Mouse (Mus musculus) limb, embryonic 15.5 days (tissue): ENCODE measurements at regions not wholly inside any gene's neighbourhood (a gene's known extent, or its start where the extent isn't known, plus 50 kb on each side); places are given as distances from the start of the nearest gene placed in this dataset.
A peak's percentile ranks its signal among the peaks of the same experiment; 100 is the strongest.

Source experiments
- ATAC-seq: fragments of 200-750 bp; cut with Nextera tagmentation; 2 replicates; pipeline ENCODE4 v1.8.0; 2017; ENCODE audit warnings: low read depth, moderate TSS enrichment; ENCODE audit not compliant: insufficient number of reproducible peaks, low FRiP score, low TSS enrichment
- H3K27ac ChIP-seq: fragments of 300-500 bp; sonication (generic); 2 replicates; pipeline ENCODE4 v1.5.1; 2015; ENCODE audit warnings: moderate library complexity, mild to moderate bottlenecking, inconsistent platforms
- H3K27me3 ChIP-seq: fragments of 300-500 bp; sonication (generic); 2 replicates; pipeline ENCODE4 v1.6.1; 2015; ENCODE audit warnings: inconsistent platforms
- H3K36me3 ChIP-seq: fragments of 300-500 bp; sonication (generic); 2 replicates; pipeline ENCODE4 v1.6.1; 2015; ENCODE audit warnings: inconsistent platforms
- H3K4me1 ChIP-seq: fragments of 300-500 bp; sonication (generic); 2 replicates; pipeline ENCODE4 v1.6.1; 2015; ENCODE audit warnings: inconsistent platforms
- H3K4me2 ChIP-seq: fragments of 300-500 bp; sonication (generic); 2 replicates; pipeline ENCODE4 v1.6.1; 2015; ENCODE audit warnings: mild to moderate bottlenecking, inconsistent platforms
- H3K4me3 ChIP-seq: fragments of 300-500 bp; sonication (generic); 2 replicates; pipeline ENCODE4 v1.5.1; 2015; ENCODE audit warnings: mild to moderate bottlenecking, inconsistent platforms
- H3K9ac ChIP-seq: fragments of 300-500 bp; sonication (generic); 2 replicates; pipeline ENCODE4 v1.6.1; 2015; ENCODE audit warnings: inconsistent platforms
- H3K9me3 ChIP-seq: fragments of 300-500 bp; sonication (generic); 2 replicates; pipeline ENCODE4 v1.6.1; 2016; ENCODE audit warnings: inconsistent platforms
- WGBS: fragments of 180-500 bp; shearing (Covaris S2); methylation state at CpG from one replicate; pipeline ENCODE4 v1.1.7; 2015; 5-methylcytosine and 5-hydroxymethylcytosine counted together

GRCm38 (mm10) chr10:17630861-17631581 is 92.0 kb upstream of the Cited2 start:
- WGBS: 95% methylated on average over 4 of the region's 4 CpGs

GRCm38 (mm10) chr10:17631817-17632216 is 91.2 kb upstream of the Cited2 start:
- Histone ChIP-seq H3K36me3 (no peaks in the 10 kb centered on the region), H3K4me3 (no peak overlapping the region), H3K4me2 (peak overlapping the region; percentile 7; the same call in 1 of the 2 replicates), H3K4me1 (peaks cover 6% of the 10 kb centered on the region; the same call in 1 of the 2 replicates), H3K27me3 (no peaks in the 10 kb centered on the region), H3K9me3 (no peaks in the 10 kb centered on the region), H3K9ac (no peak overlapping the region), H3K27ac (no peak overlapping the region)
- 13% methylated on average over 5 of the region's 5 CpGs for WGBS
- no peak for ATAC-seq

More at GRCm38 (mm10) chr10:17630861-17631581, 92.0 kb upstream of the Cited2 start:
- H3K4me1 ChIP-seq: peaks cover 6% of the 10 kb centered on the region; the same call in 1 of the 2 replicates
- no peaks in the 10 kb centered on the region for H3K36me3 ChIP-seq
- H3K4me3 ChIP-seq: no peak overlapping the region
- H3K27me3 ChIP-seq: no peaks in the 10 kb centered on the region
- H3K27ac ChIP-seq: no peak overlapping the region
- H3K4me2 ChIP-seq: no peak overlapping the region
- ATAC-seq: no peak
- H3K9me3 ChIP-seq: no peaks in the 10 kb centered on the region
- H3K9ac ChIP-seq: no peak overlapping the region

- WGBS: 54% methylated on average over 12 of the region's 12 CpGs
- Histone ChIP-seq H3K4me2 (no peak overlapping the region), H3K9me3 (no peaks in the 10 kb centered on the region), H3K27ac (no peak overlapping the region), H3K4me3 (no peak overlapping the region), H3K36me3 (no peaks in the 10 kb centered on the region), H3K27me3 (no peaks in the 10 kb centered on the region), H3K9ac (no peak overlapping the region), H3K4me1 (peaks cover 6% of the 10 kb centered on the region; the same call in 1 of the 2 replicates)
- no peak for ATAC-seq
Measured at GRCm38 (mm10) chr10:17632959-17633674, 89.9 kb upstream of the Cited2 start.

- Histone ChIP-seq H3K4me2 (no peak overlapping the region), H3K9ac (no peak overlapping the region), H3K36me3 (no peaks in the 10 kb centered on the region), H3K4me3 (no peak overlapping the region), H3K4me1 (no peaks in the 10 kb centered on the region), H3K27ac (no peak overlapping the region), H3K9me3 (no peaks in the 10 kb centered on the region), H3K27me3 (no peaks in the 10 kb centered on the region)
- 82% methylated on average over 5 of the region's 5 CpGs for WGBS
- ATAC-seq: no peak
Measured at GRCm38 (mm10) chr10:17645363-17645762, 77.7 kb upstream of the Cited2 start.

- no peak for ATAC-seq
- no peak overlapping the region for H3K4me2 ChIP-seq
- H3K27me3 ChIP-seq: no peaks in the 10 kb centered on the region
- no peak overlapping the region for H3K9ac ChIP-seq
- no peaks in the 10 kb centered on the region for H3K36me3 ChIP-seq
- no peak overlapping the region for H3K27ac ChIP-seq
- no peaks in the 10 kb centered on the region for H3K9me3 ChIP-seq
- H3K4me1 ChIP-seq: no peaks in the 10 kb centered on the region
- 80% methylated on average over 4 of the region's 4 CpGs for WGBS
- no peak overlapping the region for H3K4me3 ChIP-seq
Measured at GRCm38 (mm10) chr10:17646391-17646790, 76.6 kb upstream of the Cited2 start.

- ATAC-seq: no peak
- Histone ChIP-seq H3K4me1 (no peaks in the 10 kb centered on the region), H3K36me3 (no peaks in the 10 kb centered on the region), H3K4me3 (no peak overlapping the region), H3K27ac (no peak overlapping the region), H3K27me3 (no peaks in the 10 kb centered on the region), H3K9ac (no peak overlapping the region), H3K4me2 (no peak overlapping the region), H3K9me3 (no peaks in the 10 kb centered on the region)
- 71% methylated on average over 6 of the region's 6 CpGs for WGBS
Measured at GRCm38 (mm10) chr10:17648077-17648476, 74.9 kb upstream of the Cited2 start.

GRCm38 (mm10) chr10:17650997-17651750 is 71.8 kb upstream of the Cited2 start:
- Histone ChIP-seq H3K4me3 (no peak overlapping the region), H3K27me3 (no peaks in the 10 kb centered on the region), H3K9me3 (no peaks in the 10 kb centered on the region), H3K36me3 (no peaks in the 10 kb centered on the region), H3K9ac (no peak overlapping the region), H3K27ac (no peak overlapping the region), H3K4me2 (no peak overlapping the region), H3K4me1 (peaks cover 3% of the 10 kb centered on the region; the same call in 1 of the 2 replicates)
- 79% methylated on average over 6 of the region's 6 CpGs for WGBS
- ATAC-seq: no peak

GRCm38 (mm10) chr10:17653325-17653724 is 69.7 kb upstream of the Cited2 start:
- Histone ChIP-seq H3K36me3 (no peaks in the 10 kb centered on the region), H3K4me2 (no peak overlapping the region), H3K9me3 (no peaks in the 10 kb centered on the region), H3K9ac (no peak overlapping the region), H3K27me3 (no peaks in the 10 kb centered on the region), H3K27ac (no peak overlapping the region), H3K4me3 (no peak overlapping the region), H3K4me1 (peaks cover 6% of the 10 kb centered on the region; the same call in 1 of the 2 replicates)
- 32% methylated on average over 6 of the region's 6 CpGs for WGBS
- no peak for ATAC-seq

GRCm38 (mm10) chr10:17653785-17654184 is 69.2 kb upstream of the Cited2 start:
- Histone ChIP-seq H3K9me3 (no peaks in the 10 kb centered on the region), H3K4me2 (no peak overlapping the region), H3K4me3 (no peak overlapping the region), H3K27ac (no peak overlapping the region), H3K4me1 (peaks cover 6% of the 10 kb centered on the region; the same call in 1 of the 2 replicates), H3K36me3 (no peaks in the 10 kb centered on the region), H3K9ac (no peak overlapping the region), H3K27me3 (no peaks in the 10 kb centered on the region)
- 68% methylated on average over 9 of the region's 9 CpGs for WGBS
- ATAC-seq: no peak

- no peak overlapping the region for H3K9ac ChIP-seq
- no peaks in the 10 kb centered on the region for H3K27me3 ChIP-seq
- H3K9me3 ChIP-seq: no peaks in the 10 kb centered on the region
- ATAC-seq: no peak
- H3K4me1 ChIP-seq: peaks cover 6% of the 10 kb centered on the region; the same call in 1 of the 2 replicates
- no peak overlapping the region for H3K4me3 ChIP-seq
- H3K27ac ChIP-seq: no peak overlapping the region
- no peak overlapping the region for H3K4me2 ChIP-seq
- H3K36me3 ChIP-seq: no peaks in the 10 kb centered on the region
- WGBS: 66% methylated on average over 2 of the region's 2 CpGs
Measured at GRCm38 (mm10) chr10:17654308-17654858, 68.6 kb upstream of the Cited2 start.

- Histone ChIP-seq H3K4me1 (peaks cover 6% of the 10 kb centered on the region; the same call in 1 of the 2 replicates), H3K27ac (no peak overlapping the region), H3K9ac (no peak overlapping the region), H3K27me3 (no peaks in the 10 kb centered on the region), H3K36me3 (no peaks in the 10 kb centered on the region), H3K9me3 (no peaks in the 10 kb centered on the region), H3K4me3 (no peak overlapping the region; the same call in 1 of the 2 replicates), H3K4me2 (peak overlapping the region; percentile 4)
- ATAC-seq: no peak
- 33% methylated on average over 10 of the region's 10 CpGs for WGBS
Measured at GRCm38 (mm10) chr10:17655459-17656051, 67.5 kb upstream of the Cited2 start.
